Mouse (Mus musculus): ENCODE data around the gene Tulp4. TPM values are rescaled to one million over a fixed set of nuclear protein-coding genes. Genes with fewer than 3 reads are reported as not detected.
A peak's percentile ranks its signal among the peaks of the same experiment; 100 is the strongest.
"Not testable (repeated sequence)": the region's sequence is repeated elsewhere in the genome, so short reads cannot be mapped to it uniquely, and the experiment has no call there.

The Tulp4 gene
- total RNA-seq, 2 experiments from 2014 or later: 4.4 to 12.5 TPM

DNA sequence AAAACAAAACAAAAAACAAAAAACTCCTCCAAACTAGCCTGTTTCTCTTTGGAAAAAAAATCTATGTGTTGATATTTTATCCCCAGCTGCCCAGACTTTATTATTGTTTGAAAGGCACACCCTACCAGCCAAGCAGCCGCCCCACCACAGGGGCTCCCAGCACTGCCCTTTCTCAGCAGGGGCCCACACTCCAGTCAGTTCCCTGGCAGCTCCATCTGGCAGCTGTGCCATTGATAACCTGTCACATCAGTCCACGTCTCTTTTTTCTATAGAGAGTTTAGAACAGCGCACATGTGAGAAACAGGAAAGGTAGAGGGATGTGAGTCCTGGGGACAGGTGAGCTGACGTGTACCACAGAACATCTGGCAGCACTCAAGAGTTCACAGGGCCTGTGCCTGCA, 73.2 kb downstream of the Tulp4 start:
- no peak for ATAC-seq (replicated peaks; ENCODE audit: low FRiP score, low TSS enrichment, poor library complexity, severe bottlenecking)

DNA sequence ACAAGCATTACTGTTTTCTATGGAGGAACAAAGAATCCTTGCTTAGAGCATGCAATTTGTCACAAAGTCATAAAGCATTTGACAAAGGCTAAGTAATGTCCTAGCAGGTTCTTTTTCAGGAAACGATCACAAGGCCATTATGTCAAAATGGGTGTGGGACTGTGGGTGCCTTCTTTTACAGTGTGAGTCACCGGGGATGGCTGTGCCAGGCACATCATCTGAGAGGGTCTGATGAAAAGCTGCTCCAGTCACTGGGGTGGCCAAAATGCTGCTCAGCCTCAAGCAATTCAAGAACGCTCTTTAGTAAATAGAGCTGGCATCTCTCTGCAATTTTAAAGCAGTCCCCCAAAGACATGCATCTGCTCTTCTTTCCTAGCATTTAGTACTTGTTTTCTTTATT, 74.2 kb downstream of the Tulp4 start:
- ATAC-seq (replicated peaks; ENCODE audit: low FRiP score, low TSS enrichment, poor library complexity, severe bottlenecking): no peak

DNA sequence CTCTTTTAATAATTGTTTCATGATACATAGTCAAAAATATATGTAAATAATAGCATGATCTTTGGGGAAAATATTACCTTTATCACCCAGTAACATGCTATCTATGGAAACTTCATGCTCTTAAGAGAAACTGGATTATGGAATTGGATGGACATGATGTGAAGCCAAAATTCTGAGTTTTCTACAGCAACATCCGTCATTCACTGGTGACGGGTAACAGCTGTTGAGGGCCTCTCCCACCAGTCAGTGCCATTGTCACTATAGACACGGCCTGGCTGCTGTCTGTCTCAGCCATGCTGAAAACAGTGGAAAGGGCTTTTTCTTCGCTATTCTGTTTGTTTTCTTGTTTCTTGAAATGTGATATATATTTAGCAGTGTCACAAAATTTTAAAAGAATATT, 76.5 kb downstream of the Tulp4 start:
- ATAC-seq (replicated peaks; ENCODE audit: low FRiP score, low TSS enrichment, poor library complexity, severe bottlenecking): no peak

DNA sequence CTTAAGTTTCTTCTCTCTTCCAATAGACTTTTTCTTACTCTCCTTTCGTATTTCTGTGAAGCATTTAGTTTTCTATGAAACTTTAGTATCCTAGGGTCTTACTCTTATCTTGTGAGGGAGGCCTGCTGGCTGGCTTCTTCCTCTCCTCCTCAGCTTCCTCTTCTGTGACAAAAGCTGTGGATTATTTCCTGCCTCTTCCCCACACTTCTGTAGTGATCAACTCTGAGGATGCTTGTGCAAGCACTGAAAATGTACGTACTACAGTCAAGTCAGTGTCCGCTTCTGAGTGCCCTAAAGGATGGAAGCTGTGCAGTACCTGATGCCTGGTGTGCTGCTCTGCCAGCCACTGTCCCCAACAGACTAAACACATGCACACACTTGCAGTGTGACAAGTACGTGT, 80.4 kb downstream of the Tulp4 start:
- ATAC-seq (replicated peaks; ENCODE audit: low FRiP score, low TSS enrichment, poor library complexity, severe bottlenecking): no peak

DNA sequence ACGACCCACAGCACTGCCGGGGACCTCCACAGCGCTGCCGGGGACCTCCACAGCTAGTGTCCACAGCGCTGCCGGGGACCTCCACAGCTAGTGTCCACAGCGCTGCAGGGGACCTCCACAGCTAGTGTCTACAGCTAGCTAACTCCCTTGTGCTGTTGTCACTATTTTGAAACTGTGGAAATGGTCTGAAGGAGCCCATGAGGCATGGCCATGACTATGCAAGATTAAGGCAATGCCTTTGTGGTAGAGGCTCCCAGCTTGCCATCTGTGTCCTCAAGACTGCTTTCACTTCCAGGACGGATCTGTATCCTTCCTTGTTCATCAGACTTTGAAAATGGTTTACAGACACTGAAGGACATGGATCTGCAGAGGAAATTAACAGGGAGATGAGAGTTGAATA, 80.9 kb downstream of the Tulp4 start:
- ATAC-seq (replicated peaks; ENCODE audit: low FRiP score, low TSS enrichment, poor library complexity, severe bottlenecking): no peak

DNA sequence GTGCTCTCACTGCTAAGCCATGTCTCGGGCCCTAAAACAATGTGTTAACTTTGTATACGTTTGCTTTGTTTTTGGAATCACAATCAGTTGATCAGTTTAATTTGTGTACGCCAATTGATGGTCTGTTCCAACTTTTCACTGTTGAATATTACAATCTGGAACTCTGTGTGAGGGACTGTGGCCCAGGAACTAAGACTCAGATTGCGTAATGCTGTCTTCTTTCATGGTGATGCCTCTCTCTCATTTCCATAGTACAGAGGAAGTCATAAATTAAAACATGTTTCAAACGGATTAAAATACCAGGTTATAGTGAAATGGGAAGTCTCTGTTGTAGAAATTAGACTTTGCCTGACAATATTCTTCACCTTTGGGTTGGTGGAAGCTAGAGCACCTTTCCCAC, 83.0 kb downstream of the Tulp4 start:
- no peak for ATAC-seq (replicated peaks; ENCODE audit: low FRiP score, low TSS enrichment, poor library complexity, severe bottlenecking)

DNA sequence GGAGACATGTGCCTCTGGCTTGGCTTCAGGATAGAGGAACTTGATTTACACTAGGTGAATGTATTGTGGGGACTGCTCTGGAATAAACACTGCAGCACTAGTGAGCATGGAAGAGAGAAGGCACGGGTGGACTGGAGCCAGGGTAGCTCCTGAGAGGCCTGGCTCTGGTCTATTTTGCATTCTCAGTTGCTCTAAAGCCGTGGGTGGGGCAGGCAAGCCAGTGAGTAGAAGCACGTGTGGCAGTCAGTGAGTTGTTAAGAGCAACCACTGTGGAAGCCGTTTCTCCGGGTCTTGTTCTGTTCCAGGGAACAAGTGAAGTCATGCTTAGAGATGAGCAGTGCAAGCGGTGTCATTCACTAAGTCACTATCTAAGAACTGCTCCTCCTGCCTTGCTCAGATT, 86.0 kb downstream of the Tulp4 start:
- ATAC-seq (replicated peaks; ENCODE audit: low FRiP score, low TSS enrichment, poor library complexity, severe bottlenecking): no peak

DNA sequence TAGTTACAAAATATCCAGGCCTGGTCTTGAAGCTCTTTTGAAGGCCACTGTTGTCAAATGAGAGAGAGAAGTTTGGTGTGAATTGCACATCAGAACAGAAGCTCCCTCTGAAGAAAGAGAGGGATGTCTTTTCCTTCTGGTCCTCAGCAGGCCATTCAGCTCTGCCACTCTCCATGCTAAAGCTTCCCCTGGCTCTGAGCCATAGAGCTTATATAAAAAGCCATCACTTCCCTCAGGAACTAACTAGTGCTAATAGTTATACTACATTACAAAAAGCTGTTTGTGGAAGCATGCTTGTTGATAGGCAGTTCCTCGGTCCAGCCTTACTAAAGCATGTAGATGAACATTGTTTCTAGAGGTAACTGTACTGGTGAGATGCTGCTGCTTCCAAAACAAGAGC, 89.2 kb downstream of the Tulp4 start:
- no peak for ATAC-seq (replicated peaks; ENCODE audit: low FRiP score, low TSS enrichment, poor library complexity, severe bottlenecking)

DNA sequence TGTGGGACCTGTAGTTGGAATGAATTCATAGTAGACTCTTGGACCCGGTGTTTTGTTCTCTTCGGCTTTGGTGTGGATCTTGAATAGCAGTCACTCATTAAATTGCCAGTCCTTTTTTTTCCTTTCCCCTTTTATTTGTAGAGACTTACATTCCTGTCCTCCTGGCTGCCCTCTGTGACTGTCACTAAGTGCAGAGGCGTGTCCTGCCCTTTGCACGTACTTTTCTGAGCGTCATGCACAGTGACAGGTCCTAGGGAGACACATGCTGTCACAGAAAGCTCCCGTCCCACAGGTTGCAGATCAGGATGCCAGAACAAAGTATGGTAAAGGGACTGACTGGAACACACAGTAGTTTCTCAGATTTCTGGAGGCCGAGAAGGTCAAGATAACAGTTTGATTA, 91.3 kb downstream of the Tulp4 start:
- ATAC-seq (replicated peaks; ENCODE audit: low FRiP score, low TSS enrichment, poor library complexity, severe bottlenecking): no peak

DNA sequence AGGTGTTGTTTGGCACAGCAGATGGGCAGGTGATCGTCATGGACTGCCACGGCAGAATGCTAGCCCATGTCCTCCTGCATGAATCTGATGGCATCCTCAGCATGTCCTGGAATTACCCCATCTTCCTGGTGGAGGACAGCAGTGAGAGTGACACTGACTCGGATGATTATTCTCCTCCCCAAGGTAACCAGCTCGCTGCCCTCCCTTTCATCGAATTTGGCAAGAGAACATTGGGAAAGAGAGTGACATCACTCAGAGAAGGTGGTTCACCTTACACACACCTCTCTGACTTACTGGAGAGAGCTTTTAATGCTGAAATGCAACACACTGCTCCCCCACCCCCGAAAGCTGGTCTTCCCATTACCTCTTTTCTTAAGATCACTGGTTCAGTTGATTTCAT, 92.4 kb downstream of the Tulp4 start:
- ATAC-seq (replicated peaks; ENCODE audit: low FRiP score, low TSS enrichment, poor library complexity, severe bottlenecking): no peak

DNA sequence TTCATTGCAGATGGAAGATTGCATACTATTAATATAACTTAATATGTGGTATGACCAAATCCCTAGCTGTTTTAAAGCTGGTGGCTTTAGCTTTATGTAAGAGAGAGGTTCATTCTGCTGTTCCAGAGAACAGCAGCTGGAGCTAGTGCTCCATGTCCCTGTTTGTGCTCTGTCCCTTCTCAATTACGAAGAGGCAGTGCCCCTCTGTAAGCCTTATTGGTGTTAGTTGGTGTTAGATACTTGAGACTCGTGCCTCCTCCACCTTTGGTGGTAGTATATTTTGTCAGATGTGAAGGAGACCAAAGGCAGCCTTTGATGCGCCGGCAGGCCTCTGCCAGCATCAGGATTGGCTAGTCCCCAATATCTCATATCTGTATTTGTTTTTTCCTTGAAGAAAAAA, 92.9 kb downstream of the Tulp4 start:
- ATAC-seq (replicated peaks; ENCODE audit: low FRiP score, low TSS enrichment, poor library complexity, severe bottlenecking): no peak

DNA sequence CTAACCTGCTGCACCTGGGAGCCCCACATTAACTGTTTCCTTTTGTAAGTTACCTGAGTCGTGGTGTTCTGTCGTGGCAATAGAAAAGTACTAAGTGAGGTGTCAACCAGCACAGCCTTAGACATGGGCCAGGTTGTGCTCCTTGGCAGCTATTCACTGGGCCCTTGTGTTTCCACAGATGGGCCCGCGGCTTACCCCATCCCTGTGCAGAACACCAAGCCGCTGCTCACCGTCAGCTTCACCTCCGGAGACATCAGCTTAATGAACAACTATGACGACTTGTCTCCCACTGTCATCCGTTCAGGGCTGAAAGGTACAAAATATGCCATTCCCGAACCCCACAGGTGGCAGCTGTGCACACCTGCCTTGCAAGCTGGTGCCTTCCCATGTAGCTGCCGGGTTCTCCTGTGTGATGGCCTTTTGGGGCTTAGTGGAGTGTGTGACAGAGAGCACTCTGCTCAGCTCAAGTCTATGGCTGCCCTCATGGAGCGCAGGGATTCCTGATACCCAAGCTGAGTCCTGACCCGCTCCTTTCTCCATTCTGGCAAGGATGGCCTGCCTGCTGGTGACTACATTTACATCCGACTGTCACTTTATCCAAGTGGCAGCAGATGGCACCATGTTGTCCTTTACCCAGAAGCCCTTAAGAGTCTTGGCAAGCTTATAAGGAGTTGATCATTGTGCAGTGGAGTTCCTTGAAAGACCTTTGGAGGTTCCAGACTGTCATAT, 95.4 kb downstream of the Tulp4 start:
- ATAC-seq (replicated peaks; ENCODE audit: low FRiP score, low TSS enrichment, poor library complexity, severe bottlenecking): no peak

DNA sequence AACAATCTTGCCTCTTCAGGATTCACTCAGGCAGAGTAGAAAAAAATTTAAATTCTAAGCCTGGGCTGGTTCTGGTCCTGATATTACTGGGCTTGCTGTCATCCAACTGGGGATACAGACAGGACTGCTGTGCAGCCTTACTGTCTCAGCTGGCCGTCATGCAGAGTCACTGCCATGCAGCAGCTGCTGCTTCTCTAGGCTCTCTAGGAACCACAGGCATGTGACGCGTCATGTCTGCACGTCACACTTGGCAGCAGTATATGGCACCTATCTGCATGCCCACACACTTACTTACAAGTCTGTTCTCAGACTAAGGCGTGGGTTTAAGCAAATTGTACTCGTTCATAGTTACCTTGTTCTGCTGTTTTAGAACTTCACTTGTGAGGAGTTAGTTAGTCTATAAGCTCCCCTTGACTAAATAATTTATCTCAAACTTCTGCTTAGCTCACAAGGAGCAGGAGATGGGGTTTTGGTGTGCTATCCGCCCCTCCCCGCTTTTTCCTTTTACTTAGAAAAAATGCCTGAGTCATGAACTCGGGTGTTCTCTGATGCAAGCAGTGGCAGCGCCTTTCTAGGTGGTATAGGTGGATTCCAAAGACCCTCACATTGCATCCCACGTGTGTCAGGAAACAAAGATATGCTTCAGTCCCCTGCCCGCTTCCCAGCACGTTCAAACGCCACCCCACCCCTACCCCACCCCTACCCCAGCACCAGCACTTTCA, 96.3 kb downstream of the Tulp4 start:
- ATAC-seq (replicated peaks; ENCODE audit: low FRiP score, low TSS enrichment, poor library complexity, severe bottlenecking): peak; percentile 80

DNA sequence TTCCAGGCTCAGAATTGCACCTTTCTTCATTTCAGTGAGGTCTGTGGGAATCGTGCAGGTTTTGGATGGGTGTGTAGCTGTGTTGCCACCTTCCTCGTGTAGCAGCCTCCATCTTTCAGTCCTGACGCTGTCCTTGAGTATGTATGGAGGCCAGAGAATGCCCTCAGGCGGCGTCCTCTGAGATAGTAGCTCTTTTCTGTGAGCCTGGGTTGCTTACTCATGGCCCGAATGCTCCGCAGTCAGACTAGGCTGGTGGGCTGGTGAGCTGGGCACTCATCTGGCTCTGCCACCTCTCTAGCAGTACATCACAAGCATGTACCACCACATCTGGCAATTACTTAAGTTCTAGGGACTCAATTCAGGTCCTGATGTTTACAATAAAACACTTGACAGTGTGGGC, 96.9 kb downstream of the Tulp4 start:
- no peak for ATAC-seq (replicated peaks; ENCODE audit: low FRiP score, low TSS enrichment, poor library complexity, severe bottlenecking)

DNA sequence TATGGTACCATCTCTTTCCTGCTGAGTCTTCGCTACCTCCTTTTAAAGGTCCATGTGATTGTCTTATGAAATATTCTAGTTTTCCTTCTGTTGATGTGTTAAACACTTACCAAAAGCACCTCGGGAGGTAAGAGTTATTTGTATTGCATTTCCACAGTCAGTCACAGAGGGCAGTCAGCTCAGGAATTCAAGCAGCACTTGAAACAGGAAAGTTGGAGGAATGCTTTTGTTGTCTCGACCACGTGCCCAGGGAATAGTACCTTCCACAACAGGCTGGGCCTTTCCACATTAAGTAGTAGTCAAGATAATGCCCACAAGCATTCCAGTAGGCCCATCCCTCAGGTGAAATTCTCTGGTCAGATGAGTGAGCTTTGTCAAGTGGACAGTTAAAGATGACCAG, 97.6 kb downstream of the Tulp4 start:
- no peak for ATAC-seq (replicated peaks; ENCODE audit: low FRiP score, low TSS enrichment, poor library complexity, severe bottlenecking)

DNA sequence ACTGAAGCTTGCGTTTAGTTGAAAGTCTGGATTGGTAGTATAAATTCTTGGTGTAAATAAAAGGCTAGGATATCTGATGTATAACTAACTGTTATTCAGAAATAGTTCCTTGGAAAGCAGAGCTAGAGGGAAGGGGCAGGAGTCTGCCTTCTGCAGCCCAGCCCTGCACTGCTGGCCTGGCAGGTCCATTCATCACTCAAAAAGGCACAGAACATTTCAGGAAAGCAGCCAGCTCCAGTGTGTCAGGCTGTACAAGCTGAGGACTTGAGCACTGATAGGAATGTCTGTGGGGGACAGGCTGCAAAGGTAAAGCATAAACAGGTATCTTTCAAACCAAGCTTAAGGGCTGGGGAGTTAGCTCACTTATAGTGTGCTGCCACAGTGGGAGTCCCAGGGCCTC, 105.5 kb downstream of the Tulp4 start:
- no peak for ATAC-seq (replicated peaks; ENCODE audit: low FRiP score, low TSS enrichment, poor library complexity, severe bottlenecking)

DNA sequence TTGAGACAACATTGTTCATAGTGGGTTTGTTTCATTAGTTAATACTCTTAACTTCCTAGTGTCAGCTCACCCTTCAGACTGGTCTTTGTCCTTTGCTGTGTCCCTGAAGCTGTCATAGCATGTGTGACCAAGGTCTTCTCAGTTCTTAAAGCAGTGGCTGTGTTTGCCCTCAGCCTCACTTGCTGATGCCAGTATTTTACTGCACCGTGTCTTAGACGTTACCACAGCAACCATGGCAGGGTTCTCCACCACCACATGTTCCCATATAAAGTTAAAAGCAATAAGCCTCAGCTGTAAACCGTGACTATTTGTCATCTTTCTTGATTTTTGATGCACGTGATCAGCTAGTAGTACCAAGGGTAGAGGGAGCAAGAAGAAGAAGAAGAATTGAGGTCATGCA, 109.4 kb downstream of the Tulp4 start:
- ATAC-seq (replicated peaks; ENCODE audit: low FRiP score, low TSS enrichment, poor library complexity, severe bottlenecking): no peak

DNA sequence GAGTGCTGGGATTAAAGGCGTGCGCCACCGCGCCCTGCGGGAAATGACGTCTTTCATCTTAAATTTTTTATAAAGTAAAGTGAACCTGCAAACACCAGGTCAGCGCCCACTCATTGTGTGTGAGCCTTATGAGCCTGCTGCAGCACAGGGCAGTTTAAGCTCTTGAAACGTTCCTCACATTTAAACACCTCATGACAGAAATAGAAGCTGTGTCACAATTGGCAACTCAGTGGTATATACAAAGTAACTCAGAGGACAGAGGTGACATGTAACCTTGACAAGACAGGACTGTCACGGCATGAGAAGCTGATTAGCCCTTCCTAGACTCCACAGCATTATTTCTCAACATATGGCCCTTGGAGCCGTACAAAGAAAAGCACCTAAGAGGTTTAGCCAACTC, 110.3 kb downstream of the Tulp4 start:
- no peak for ATAC-seq (replicated peaks; ENCODE audit: low FRiP score, low TSS enrichment, poor library complexity, severe bottlenecking)

DNA sequence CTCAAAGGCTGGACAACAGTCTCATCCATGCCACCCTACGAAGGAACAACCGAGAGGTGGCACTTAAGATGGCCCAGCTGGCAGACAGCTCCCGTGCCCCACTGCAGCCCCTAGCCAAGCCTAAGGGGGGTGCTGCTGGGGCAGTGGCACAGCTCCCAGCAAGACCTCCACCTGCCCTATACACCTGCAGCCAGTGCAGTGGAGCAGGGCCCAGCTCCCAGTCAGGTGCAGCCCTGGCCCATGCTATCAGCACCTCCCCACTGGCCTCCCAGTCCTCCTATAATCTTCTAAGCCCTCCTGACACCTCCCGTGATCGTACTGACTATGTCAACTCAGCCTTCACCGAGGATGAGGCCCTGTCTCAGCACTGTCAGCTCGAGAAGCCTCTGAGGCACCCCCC, 126.4 kb downstream of the Tulp4 start:
- not testable (repeated sequence) for ATAC-seq (replicated peaks; ENCODE audit: low FRiP score, low TSS enrichment, poor library complexity, severe bottlenecking)

DNA sequence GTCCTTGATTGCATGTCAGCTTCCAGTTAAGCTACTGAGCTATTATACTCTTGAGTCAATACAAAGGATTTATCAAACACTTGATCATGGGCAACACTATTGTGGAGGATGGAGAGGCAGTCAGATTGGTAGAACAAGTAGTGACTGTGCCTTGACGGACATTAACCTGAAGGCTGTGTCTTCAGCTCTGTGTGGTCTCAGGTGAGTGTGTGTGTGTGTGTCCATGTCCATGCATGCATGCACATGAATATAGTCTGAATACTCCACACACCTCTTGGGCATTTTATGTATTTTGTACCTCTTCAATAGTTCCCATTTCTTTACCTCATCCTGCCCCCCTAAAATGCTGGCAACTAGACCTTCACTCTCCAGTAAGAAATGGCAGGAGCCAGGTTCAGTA, 145.1 kb downstream of the Tulp4 start:
- not testable (repeated sequence) for ATAC-seq (replicated peaks; ENCODE audit: low FRiP score, low TSS enrichment, poor library complexity, severe bottlenecking)

DNA sequence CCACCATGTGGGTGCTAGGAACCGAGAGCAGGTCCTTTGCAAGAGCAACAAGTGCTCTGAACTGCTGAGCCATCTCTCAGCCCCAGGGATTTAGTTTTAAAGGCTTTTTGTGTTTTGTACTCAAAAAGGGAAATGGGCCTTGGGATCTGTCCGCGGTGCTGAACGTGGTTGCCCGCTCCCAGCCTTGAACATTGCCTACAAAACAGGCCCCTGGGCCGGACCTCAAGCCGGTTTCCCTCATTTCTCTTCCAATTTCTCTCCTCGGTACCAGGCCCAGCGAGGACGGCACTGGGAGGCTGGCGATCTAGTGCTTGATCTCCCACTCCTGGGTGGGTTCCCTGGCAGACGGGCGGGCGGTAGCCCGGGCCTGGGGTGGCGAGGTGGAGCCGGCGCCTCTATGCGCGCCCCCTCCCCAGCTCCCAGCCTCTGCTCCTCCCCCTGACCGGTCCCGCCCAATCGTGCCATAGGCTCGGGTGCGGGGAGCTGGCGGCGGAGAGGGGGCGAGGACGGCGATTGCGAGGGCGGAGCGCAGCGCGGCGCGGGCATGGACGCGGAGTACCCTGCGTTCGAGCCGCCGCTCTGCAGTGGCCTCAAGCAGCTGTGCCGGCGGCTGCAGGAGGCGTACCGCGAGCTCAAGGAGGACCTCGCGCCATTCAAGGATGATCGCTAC, 150.3 kb downstream of the Tulp4 start, which contains the start of gene Tmem181a:
Tmem181a (plus strand) TSS at position 461 of the 670 bp plus-strand sequence.
- peak; percentile 62; the same call in 1 of the 2 replicates for ATAC-seq (replicated peaks; ENCODE audit: low FRiP score, low TSS enrichment, poor library complexity, severe bottlenecking)
